In genomic region chr2:157913204-157913636, GRCm38 (mm10) we compare ENCODE assay signal across 9 mouse cellular contexts. TPM values are rescaled to one million over a fixed set of nuclear protein-coding genes. Genes with fewer than 3 reads are reported as not detected.
DNase-seq lines count a peak whose midpoint lies in the region; ATAC-seq and TF ChIP-seq lines count a peak whose summit lies in the region.
"Had no signal": no experiment of that assay in that cellular context is flagged by ENCODE, and none has a peak within 500 bp of the region (broad histone marks: within the 10 kb centered on the region; RNA-seq: fewer than 3 reads in every experiment).

No protein-coding gene starts in this region.

- H3K36me3 ChIP-seq in myocyte (ENCODE audit: control insufficient read depth, insufficient read depth) = no peaks in the 10 kb centered on the region
- no peaks in the 10 kb centered on the region for H3K36me3 ChIP-seq in stomach, postnatal 0 days (ENCODE audit: control insufficient read depth, insufficient read depth, low read length)
- H3K36me3 ChIP-seq: limb, embryonic 12.5 days had no signal

- TF ChIP-seq EP300 in stomach, postnatal 0 days (optimal IDR thresholded peaks at IDR 0.05) = no peak

- H3K9ac ChIP-seq in stomach, postnatal 0 days (ENCODE audit: low read length) = no peak overlapping the region
- H3K9ac ChIP-seq: limb, embryonic 12.5 days had no signal

- H3K4me1 ChIP-seq in stomach, postnatal 0 days (replicated peaks; ENCODE audit: control insufficient read depth, insufficient read depth) = no peaks in the 10 kb centered on the region

- TF ChIP-seq POLR2A in myocyte (IDR thresholded peaks at IDR 0.05; ENCODE audit: insufficient read length, low read depth) = no peak

- DNase-seq in cerebellum, postnatal 10 days = peak; percentile 60 to 68
- DNase-seq in cerebellum, adult 8-10 months = no peak
- DNase-seq in c-Kit-positive CD71-positive TER-119-negative erythroid progenitor cells, embryonic 14.5 days (ENCODE audit: low read depth) = peak; percentile 81
- peak; percentile 70 to 75 for DNase-seq in gastrocnemius, postnatal 36 days
- peak; percentile 86 for DNase-seq in induced T-regulatory cell, adult 2 months (ENCODE audit: low read depth)
- peak; percentile 83 for DNase-seq in liver
- DNase-seq in stomach, postnatal 0 days (ENCODE audit: low spot score) = peak; percentile 90

- under 1% methylated on average over 16 of the region's 16 CpGs for WGBS in stomach, postnatal 0 days

- H3K9me3 ChIP-seq in stomach, postnatal 0 days (ENCODE audit: control insufficient read depth, low read length) = no peaks in the 10 kb centered on the region
- H3K9me3 ChIP-seq: limb, embryonic 12.5 days had no signal

- intact Hi-C loops in gastrocnemius, postnatal 36 days (cut with DNase I) = no loop called here

- peaks cover 14% of the 10 kb centered on the region for H3K27me3 ChIP-seq in myocyte (ENCODE audit: control insufficient read depth, insufficient read depth, insufficient read length)
- H3K27me3 ChIP-seq in stomach, postnatal 0 days (ENCODE audit: control insufficient read depth, insufficient read depth, low read length) = peaks cover 11% of the 10 kb centered on the region

- no peak overlapping the region for H3K4me2 ChIP-seq in myocyte (ENCODE audit: low read depth)
- no peak overlapping the region for H3K4me2 ChIP-seq in stomach, postnatal 0 days (replicated peaks; ENCODE audit: low read depth)
- H3K4me2 ChIP-seq: limb, embryonic 12.5 days had no signal

- H3K79me2 ChIP-seq in myocyte (ENCODE audit: control insufficient read depth, insufficient read depth) = no peaks in the 10 kb centered on the region

- H3ac ChIP-seq in myocyte (ENCODE audit: control insufficient read depth, insufficient read length) = no peak overlapping the region

- no peak overlapping the region for H3K27ac ChIP-seq in stomach, postnatal 0 days (replicated peaks)
- H3K27ac ChIP-seq: limb, embryonic 12.5 days had no signal

- peak; percentile 84 for ATAC-seq in stomach, postnatal 0 days (ENCODE audit: low FRiP score, low TSS enrichment)

- no peak overlapping the region for H3K4me3 ChIP-seq in myocyte
- H3K4me3 ChIP-seq in stomach, postnatal 0 days (ENCODE audit: low read depth, low read length) = no peak overlapping the region
- H3K4me3 ChIP-seq: limb, embryonic 12.5 days had no signal

- TF ChIP-seq CTCF in stomach, postnatal 0 days (IDR thresholded peaks at IDR 0.05; ENCODE audit: low read depth) = no peak

TF ChIP-seq in myocyte, 11 proteins besides CTCF, POLR2A, EP300 and RAD21:
- TF ChIP-seq REST (IDR thresholded peaks at IDR 0.05; ENCODE audit: insufficient read depth, insufficient read length) = peak; percentile 98
- peak; percentile 90 for TF ChIP-seq MAX (IDR thresholded peaks at IDR 0.05; ENCODE audit: low read depth)
- TF ChIP-seq CEBPB (IDR thresholded peaks at IDR 0.05; ENCODE audit: insufficient read depth, poor library complexity, severe bottlenecking) = no peak
- peak in 1 of 3 experiments; percentile 1 for TF ChIP-seq MYOG (IDR thresholded peaks at IDR 0.05; ENCODE audit: control insufficient read depth in 1 of 3, insufficient read depth in 1 of 3, insufficient read length in 2 of 3, low read depth in 2 of 3)

RNA-seq across cellular contexts. Expression of gene Vstm2l, which starts 1.2 kb away (rescaled TPM):
- not detected for total RNA-seq in gastrocnemius, postnatal 36 days (2021)
- not detected for polyA plus RNA-seq in myocyte (2012; fragmentation: generic; extraction: Trizol)
- 0.53 and 0.63 TPM in 2 replicates for polyA plus RNA-seq in stomach, postnatal 0 days (2015; fragmentation: Nextera tagmentation; extraction: Ambion mirVana)
